Mouse (Mus musculus) Muller cell, postnatal 12 days (primary cell): ENCODE results near the gene Ephx3.

Experiments
- DNase-seq: peaks from one replicate; pipeline ENCODE4 v3.0.0-alpha.2; 2015; ENCODE audit errors: inconsistent ontology term

The Ephx3 gene

GRCm38 (mm10) chr17:32173166-32173565, 16.2 kb downstream of the Ephx3 start:
- peak; percentile 37 for DNase-seq

GRCm38 (mm10) chr17:32172485-32172884, 16.9 kb downstream of the Ephx3 start:
- no peak for DNase-seq

GRCm38 (mm10) chr17:32169518-32170225, 19.7 kb downstream of the Ephx3 start:
- DNase-seq, result no peak

- DNase-seq, result peak; percentile 71
Observed at GRCm38 (mm10) chr17:32166687-32167086, 22.7 kb downstream of the Ephx3 start, which contains the start of gene Notch3. TSS of gene Notch3 (minus strand) at chr17:32166852.

GRCm38 (mm10) chr17:32165803-32166595, 23.4 kb downstream of the Ephx3 start:
- DNase-seq, result peak; percentile 62

- DNase-seq, result no peak
Observed at GRCm38 (mm10) chr17:32165266-32165802, 24.0 kb downstream of the Ephx3 start.

- no peak for DNase-seq
Observed at GRCm38 (mm10) chr17:32164780-32165179, 24.6 kb downstream of the Ephx3 start.

- DNase-seq, result no peak
Observed at GRCm38 (mm10) chr17:32163910-32164650, 25.3 kb downstream of the Ephx3 start.

GRCm38 (mm10) chr17:32162112-32162850, 27.1 kb downstream of the Ephx3 start:
- peak; percentile 54 for DNase-seq

GRCm38 (mm10) chr17:32160882-32161281, 28.5 kb downstream of the Ephx3 start:
- no peak for DNase-seq

GRCm38 (mm10) chr17:32158841-32159240, 30.5 kb downstream of the Ephx3 start:
- DNase-seq, result no peak

- DNase-seq, result no peak
Observed at GRCm38 (mm10) chr17:32146718-32147117, 42.6 kb downstream of the Ephx3 start.

GRCm38 (mm10) chr17:32142907-32143854, 46.2 kb downstream of the Ephx3 start:
- peak; percentile 71 for DNase-seq

- DNase-seq, result no peak
Observed at GRCm38 (mm10) chr17:32142234-32142633, 47.1 kb downstream of the Ephx3 start.
